Mouse (Mus musculus): ENCODE data around the gene Ppid. TPM values are rescaled to one million over a fixed set of nuclear protein-coding genes. Genes with fewer than 3 reads are reported as not detected.

Ppid gene
- polyA plus RNA-seq, 1 experiment: 5.0 TPM

GRCm38 (mm10) chr3:79579891-79580575, 11.1 kb upstream of the Ppid start:
- H3K27me3 ChIP-seq (ENCODE audit: control insufficient read depth, insufficient read depth, low read length): 0 out of 2 replicates have a peak, but pooled peaks cover 5% of the 10 kb centered on the region
- no peak for TF ChIP-seq POLR2A (IDR thresholded peaks at IDR 0.05; ENCODE audit: low read depth, low read length)
- no peak for DNase-seq (ENCODE audit: low read depth in 1 of 2, low spot score in 2 of 2)
- H3K4me1 ChIP-seq (ENCODE audit: control insufficient read depth, insufficient read depth, insufficient read length): no peaks in the 10 kb centered on the region
- H3K36me3 ChIP-seq (ENCODE audit: control insufficient read depth, insufficient read depth, low read length): no peaks in the 10 kb centered on the region
- 82% methylated on average over 5 of the region's 5 CpGs for WGBS
- no peak overlapping the region for H3K27ac ChIP-seq (ENCODE audit: insufficient read depth, low read length)
- H3K4me3 ChIP-seq (ENCODE audit: extremely low read depth, insufficient read depth, insufficient read length): no peak overlapping the region

DNA sequence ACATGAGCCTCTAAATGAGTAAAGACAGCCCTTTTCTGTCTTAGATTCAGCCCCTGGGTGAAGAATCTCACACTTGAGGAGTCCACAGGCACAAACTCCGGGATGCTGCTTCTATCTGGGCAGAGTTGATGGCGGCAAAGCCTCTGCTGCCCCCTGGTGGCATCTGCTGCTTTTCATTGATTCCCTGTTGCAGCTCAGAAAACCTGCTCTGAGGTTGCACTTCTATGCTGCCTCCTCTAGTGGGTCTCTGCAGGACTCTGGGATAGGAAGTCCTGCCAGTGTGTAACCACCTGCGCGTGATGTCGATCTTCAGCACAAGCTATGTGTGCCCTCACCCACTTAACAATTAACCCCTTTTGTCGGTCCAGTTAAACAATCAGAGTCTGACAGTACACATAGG, 4.3 kb upstream of the Ppid start:
- 0% methylated on average over 6 of the region's 6 CpGs for WGBS
- no peak overlapping the region for H3K4me3 ChIP-seq (ENCODE audit: extremely low read depth, insufficient read depth, insufficient read length)
- no peak overlapping the region for H3K27ac ChIP-seq (ENCODE audit: insufficient read depth, low read length)
- no peaks in the 10 kb centered on the region for H3K4me1 ChIP-seq (ENCODE audit: control insufficient read depth, insufficient read depth, insufficient read length)
- H3K36me3 ChIP-seq (ENCODE audit: control insufficient read depth, insufficient read depth, low read length): no peaks in the 10 kb centered on the region
- DNase-seq (ENCODE audit: low read depth in 1 of 2, low spot score in 2 of 2): peak; percentile 73 to 78
- 0 out of 2 replicates have a peak, but pooled peaks cover 4% of the 10 kb centered on the region for H3K27me3 ChIP-seq (ENCODE audit: control insufficient read depth, insufficient read depth, low read length)
- TF ChIP-seq POLR2A (IDR thresholded peaks at IDR 0.05; ENCODE audit: low read depth, low read length) (no peak), CTCF (IDR thresholded peaks at IDR 0.05; ENCODE audit: extremely low read depth, insufficient read depth, insufficient read length, insufficient replicate concordance) (peak; percentile 86; the same call in 1 of the 2 replicates)

DNA sequence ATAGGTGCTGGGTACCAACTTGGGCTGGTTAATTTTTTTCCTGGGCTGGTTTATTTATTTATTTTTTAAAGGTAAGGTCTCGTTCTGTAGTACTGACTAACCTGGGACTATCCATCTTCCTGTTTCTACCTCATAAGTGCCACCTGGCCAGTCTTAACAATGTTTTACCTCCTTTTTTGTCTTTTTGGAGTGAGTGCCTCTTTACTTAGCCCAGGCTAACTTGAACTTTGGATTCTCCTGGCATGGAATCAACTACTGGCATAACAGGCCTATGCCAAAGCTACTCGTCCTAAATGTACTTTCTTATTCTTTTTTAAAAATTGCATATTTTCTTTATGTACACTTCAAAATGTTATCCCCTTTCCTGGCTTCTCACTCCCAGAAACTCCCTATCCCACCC, 1.5 kb upstream of the Ppid start:
- 0 out of 2 replicates have a peak, but pooled peaks cover 2% of the 10 kb centered on the region for H3K27me3 ChIP-seq (ENCODE audit: control insufficient read depth, insufficient read depth, low read length)
- no peak overlapping the region for H3K27ac ChIP-seq (ENCODE audit: insufficient read depth, low read length)
- H3K36me3 ChIP-seq (ENCODE audit: control insufficient read depth, insufficient read depth, low read length): peaks cover 5% of the 10 kb centered on the region; the same call in 1 of the 2 replicates
- DNase-seq (ENCODE audit: low read depth in 1 of 2, low spot score in 2 of 2): no peak
- H3K4me3 ChIP-seq (ENCODE audit: extremely low read depth, insufficient read depth, insufficient read length): no peak overlapping the region
- no peaks in the 10 kb centered on the region for H3K4me1 ChIP-seq (ENCODE audit: control insufficient read depth, insufficient read depth, insufficient read length)
- WGBS: 85% methylated on average over 2 of the region's 2 CpGs
- TF ChIP-seq CTCF (IDR thresholded peaks at IDR 0.05; ENCODE audit: extremely low read depth, insufficient read depth, insufficient read length, insufficient replicate concordance) (no peak), POLR2A (IDR thresholded peaks at IDR 0.05; ENCODE audit: low read depth, low read length) (no peak)

DNA sequence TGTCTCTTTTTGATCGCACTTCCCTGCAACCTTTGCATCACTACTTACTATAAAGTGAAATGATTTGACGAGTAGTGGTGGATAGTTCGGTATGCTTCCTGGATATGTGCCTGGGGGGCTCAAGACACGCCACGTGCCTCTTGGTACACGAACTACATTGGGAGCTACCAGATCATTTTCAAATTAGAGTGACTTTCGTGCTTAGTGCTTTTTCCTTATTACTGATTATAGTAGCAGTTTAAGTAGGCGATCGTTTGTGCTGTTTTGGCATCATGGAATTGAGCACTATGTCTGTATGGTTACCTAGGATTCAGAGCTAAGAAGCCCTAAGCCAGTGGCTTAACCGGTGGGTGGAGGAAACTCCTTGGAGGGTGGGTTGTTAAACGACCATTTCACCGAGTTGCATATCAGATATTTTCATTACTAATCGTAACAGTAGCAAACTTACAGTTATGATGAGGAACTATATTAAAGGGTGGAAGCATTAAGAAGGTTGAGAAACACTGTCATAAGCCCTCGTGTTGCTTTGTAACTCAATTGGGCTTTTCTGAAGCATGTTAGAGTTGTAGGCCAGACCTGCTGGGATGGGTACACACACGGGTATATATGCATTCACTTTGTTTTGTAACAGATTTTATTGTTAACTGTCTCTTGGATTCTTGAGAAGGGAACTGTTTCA, 790 bp downstream of the Ppid start:
- H3K4me1 ChIP-seq (ENCODE audit: control insufficient read depth, insufficient read depth, insufficient read length): no peaks in the 10 kb centered on the region
- WGBS: 1% methylated on average over 15 of the region's 15 CpGs
- H3K4me3 ChIP-seq (ENCODE audit: extremely low read depth, insufficient read depth, insufficient read length): peak overlapping the region; percentile 85

GRCm38 (mm10) chr3:79595468-79595867, 4.3 kb downstream of the Ppid start:
- WGBS: 98% methylated on average over 7 of the region's 7 CpGs
- DNase-seq (ENCODE audit: low read depth in 1 of 2, low spot score in 2 of 2): no peak
- H3K27me3 ChIP-seq (ENCODE audit: control insufficient read depth, insufficient read depth, low read length): no peaks in the 10 kb centered on the region
- H3K36me3 ChIP-seq (ENCODE audit: control insufficient read depth, insufficient read depth, low read length): peaks cover 24% of the 10 kb centered on the region
- TF ChIP-seq CTCF (IDR thresholded peaks at IDR 0.05; ENCODE audit: extremely low read depth, insufficient read depth, insufficient read length, insufficient replicate concordance): no peak
- no peak for TF ChIP-seq POLR2A (IDR thresholded peaks at IDR 0.05; ENCODE audit: low read depth, low read length)
- no peaks in the 10 kb centered on the region for H3K4me1 ChIP-seq (ENCODE audit: control insufficient read depth, insufficient read depth, insufficient read length)
- H3K4me3 ChIP-seq (ENCODE audit: extremely low read depth, insufficient read depth, insufficient read length): no peak overlapping the region
- no peak overlapping the region for H3K27ac ChIP-seq (ENCODE audit: insufficient read depth, low read length)

More for the DNA sequence above, 790 bp downstream of the Ppid start:
- Histone ChIP-seq H3K27ac (ENCODE audit: insufficient read depth, low read length) (no peak overlapping the region), H3K27me3 (ENCODE audit: control insufficient read depth, insufficient read depth, low read length) (no peaks in the 10 kb centered on the region), H3K36me3 (ENCODE audit: control insufficient read depth, insufficient read depth, low read length) (peaks cover 13% of the 10 kb centered on the region)
- no peak for TF ChIP-seq POLR2A (IDR thresholded peaks at IDR 0.05; ENCODE audit: low read depth, low read length)
- no peak for TF ChIP-seq CTCF (IDR thresholded peaks at IDR 0.05; ENCODE audit: extremely low read depth, insufficient read depth, insufficient read length, insufficient replicate concordance)
- DNase-seq (ENCODE audit: low read depth in 1 of 2, low spot score in 2 of 2): no peak

- peaks cover 26% of the 10 kb centered on the region for H3K36me3 ChIP-seq (ENCODE audit: control insufficient read depth, insufficient read depth, low read length)
- H3K4me3 ChIP-seq (ENCODE audit: extremely low read depth, insufficient read depth, insufficient read length): no peak overlapping the region
- no peaks in the 10 kb centered on the region for H3K4me1 ChIP-seq (ENCODE audit: control insufficient read depth, insufficient read depth, insufficient read length)
- WGBS: 96% methylated on average over 2 of the region's 2 CpGs
- no peaks in the 10 kb centered on the region for H3K27me3 ChIP-seq (ENCODE audit: control insufficient read depth, insufficient read depth, low read length)
- no peak for DNase-seq (ENCODE audit: low read depth in 1 of 2, low spot score in 2 of 2)
- TF ChIP-seq POLR2A (IDR thresholded peaks at IDR 0.05; ENCODE audit: low read depth, low read length) (no peak), CTCF (IDR thresholded peaks at IDR 0.05; ENCODE audit: extremely low read depth, insufficient read depth, insufficient read length, insufficient replicate concordance) (no peak)
- H3K27ac ChIP-seq (ENCODE audit: insufficient read depth, low read length): no peak overlapping the region
Measured at GRCm38 (mm10) chr3:79609886-79610285, 18.7 kb downstream of the Ppid start.
